Mouse (Mus musculus) ES-Bruce4 (cell line): Measurements from ENCODE around the gene Cdc14b. TPM values are rescaled to one million over a fixed set of nuclear protein-coding genes. Genes with fewer than 3 reads are reported as not detected.
A peak's percentile ranks its signal among the peaks of the same experiment; 100 is the strongest.
"Not testable (repeated sequence)": the region's sequence is repeated elsewhere in the genome, so short reads cannot be mapped to it uniquely, and the experiment has no call there.

Experiments
- H3K27ac ChIP-seq: 2 replicates; pipeline ENCODE4 v1.5.1; 2012; ENCODE audit warnings: low read length, inconsistent platforms; ENCODE audit not compliant: insufficient read depth
- H3K27me3 ChIP-seq: 2 replicates; pipeline ENCODE4 v1.6.1; 2012; ENCODE audit warnings: mild to moderate bottlenecking, low read length, inconsistent platforms; ENCODE audit not compliant: control insufficient read depth, poor library complexity, insufficient read depth, severe bottlenecking
- H3K36me3 ChIP-seq: 2 replicates; pipeline ENCODE4 v1.6.1; 2012; ENCODE audit warnings: inconsistent platforms, mild to moderate bottlenecking, low read length, moderate library complexity; ENCODE audit not compliant: control insufficient read depth, poor library complexity, insufficient read depth, severe bottlenecking
- H3K4me1 ChIP-seq: one replicate; pipeline ENCODE4 v1.8.1; 2011; ENCODE audit warnings: low read length; ENCODE audit not compliant: control insufficient read depth, insufficient read depth
- H3K4me3 ChIP-seq: 2 replicates; pipeline ENCODE4 v1.5.1; 2011; ENCODE audit warnings: low read depth, mild to moderate bottlenecking, low read length
- H3K9ac ChIP-seq: 2 replicates; pipeline ENCODE4 v1.6.1; 2012; ENCODE audit warnings: low read depth, mild to moderate bottlenecking, inconsistent platforms; ENCODE audit not compliant: poor library complexity, severe bottlenecking
- H3K9me3 ChIP-seq: replicated peaks from 2 replicates; pipeline ENCODE4 v1.6.1; 2012; ENCODE audit warnings: mild to moderate bottlenecking, low read length, inconsistent platforms; ENCODE audit not compliant: control insufficient read depth, poor library complexity, insufficient read depth, severe bottlenecking
- CTCF ChIP-seq: IDR thresholded peaks from one replicate; pipeline ENCODE4 v1.8.1; 2011; ENCODE audit warnings: low read depth, low read length
- EP300 ChIP-seq: IDR thresholded peaks from 2 replicates; pipeline ENCODE4 v1.6.1; 2011; ENCODE audit warnings: low read depth, low read length; ENCODE audit not compliant: insufficient read depth
- POLR2A ChIP-seq: IDR thresholded peaks from one replicate; pipeline ENCODE4 v1.8.1; 2011; ENCODE audit warnings: low read length; ENCODE audit not compliant: insufficient read depth
- polyA plus RNA-seq: library from polyadenylated mRNA; stranded (reverse); fragments of >200 nt; gene quantifications from 2 replicates; pipeline ENCODE4 v1.2.4, GENCODE M21; 2011; ENCODE audit warnings: low read depth; ENCODE audit not compliant: missing spikeins, insufficient read depth, insufficient read length

The Cdc14b gene
- polyA plus RNA-seq, 1 experiment = 30.4 TPM

DNA sequence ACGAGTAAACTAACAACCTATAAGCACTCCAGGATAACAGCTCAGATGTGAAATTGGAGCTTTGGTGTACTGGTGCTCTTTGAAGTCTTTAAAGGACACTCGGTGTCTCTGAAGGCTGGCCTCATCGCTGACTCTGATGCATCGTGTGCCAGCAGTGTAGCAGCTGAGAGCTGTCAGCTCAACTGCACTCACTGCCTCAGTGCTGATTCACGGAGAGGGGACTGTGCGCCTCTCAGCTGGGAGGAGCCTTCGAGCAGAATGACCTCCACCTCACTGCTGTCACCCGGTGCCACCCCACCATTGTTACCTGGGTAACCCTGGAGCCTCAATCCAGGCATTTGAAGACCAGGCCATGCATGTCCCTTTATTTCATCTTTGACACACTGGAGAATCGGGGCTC is 7.9 kb downstream of the Cdc14b start:
- H3K36me3 ChIP-seq = no peaks in the 10 kb centered on the region
- no peak overlapping the region for H3K9ac ChIP-seq
- no peaks in the 10 kb centered on the region for H3K4me1 ChIP-seq
- TF ChIP-seq CTCF = no peak
- TF ChIP-seq POLR2A = no peak
- no peak for TF ChIP-seq EP300
- no peaks in the 10 kb centered on the region for H3K9me3 ChIP-seq
- H3K27ac ChIP-seq = no peak overlapping the region
- no peaks in the 10 kb centered on the region for H3K27me3 ChIP-seq
- no peak overlapping the region for H3K4me3 ChIP-seq

DNA sequence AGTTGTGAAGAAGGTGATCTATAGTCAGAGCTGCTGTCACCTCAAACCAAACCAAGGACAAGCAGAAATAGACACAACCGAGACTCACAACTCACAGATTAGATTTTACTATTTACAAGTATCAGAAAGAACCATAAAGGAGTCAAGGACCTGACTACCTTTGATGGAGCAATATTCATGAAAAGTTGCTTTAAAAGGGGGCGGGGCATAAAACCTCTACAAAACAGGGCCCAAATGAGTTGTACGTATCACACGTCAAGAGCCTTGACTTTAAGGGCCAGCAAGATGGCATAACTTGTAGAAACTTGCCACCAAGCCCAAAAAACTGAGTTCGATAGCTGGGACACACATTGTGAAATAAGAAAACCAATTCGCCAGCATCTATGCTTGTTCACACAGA is 10.5 kb downstream of the Cdc14b start:
- H3K9ac ChIP-seq = no peak overlapping the region
- no peak for TF ChIP-seq EP300
- no peak for TF ChIP-seq POLR2A
- no peak for TF ChIP-seq CTCF
- H3K4me3 ChIP-seq = no peak overlapping the region
- no peaks in the 10 kb centered on the region for H3K4me1 ChIP-seq
- no peaks in the 10 kb centered on the region for H3K36me3 ChIP-seq
- no peak overlapping the region for H3K27ac ChIP-seq
- no peaks in the 10 kb centered on the region; the same call in 1 of the 2 replicates for H3K27me3 ChIP-seq
- H3K9me3 ChIP-seq = no peaks in the 10 kb centered on the region

DNA sequence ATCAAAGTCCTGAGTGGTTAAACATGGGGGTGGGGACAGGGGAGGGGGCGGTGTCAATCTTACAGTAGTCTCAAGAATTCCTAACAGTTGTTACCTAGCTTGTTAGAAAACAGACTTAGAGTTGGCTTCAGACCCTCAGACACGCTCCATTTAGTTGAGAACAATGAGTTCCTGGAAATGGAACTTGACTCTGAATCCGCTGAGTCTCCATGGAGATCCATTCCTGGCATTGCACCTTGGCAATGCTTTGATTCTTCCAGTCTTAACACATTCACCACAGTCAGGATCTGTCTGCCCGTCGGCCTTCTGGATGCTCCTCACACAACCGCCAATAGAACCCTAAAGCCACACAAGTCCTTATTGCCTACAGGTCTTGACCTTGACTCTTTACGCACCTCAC is 15.2 kb downstream of the Cdc14b start:
- H3K27me3 ChIP-seq = no peaks in the 10 kb centered on the region; the same call in 1 of the 2 replicates
- no peaks in the 10 kb centered on the region for H3K36me3 ChIP-seq
- H3K4me1 ChIP-seq = no peaks in the 10 kb centered on the region
- H3K27ac ChIP-seq = no peak overlapping the region
- H3K9ac ChIP-seq = no peak overlapping the region
- H3K4me3 ChIP-seq = no peak overlapping the region
- no peaks in the 10 kb centered on the region for H3K9me3 ChIP-seq
- no peak for TF ChIP-seq EP300
- no peak for TF ChIP-seq CTCF
- no peak for TF ChIP-seq POLR2A

DNA sequence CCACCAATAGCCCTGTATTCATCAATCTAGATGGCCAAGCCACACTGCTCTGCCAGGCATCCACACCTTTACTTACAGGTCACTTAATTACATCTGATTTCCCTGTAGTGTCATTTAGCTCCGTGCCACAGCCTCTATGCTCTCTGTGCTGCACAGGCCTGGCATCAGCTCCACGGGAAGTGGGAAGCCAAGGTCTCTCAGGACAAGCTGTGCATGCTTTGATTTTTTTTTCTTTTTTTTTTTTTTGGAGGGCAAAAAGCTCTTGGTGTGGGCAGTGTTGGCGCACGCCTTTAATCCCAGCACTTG is 16.6 kb downstream of the Cdc14b start:
- Histone ChIP-seq H3K9ac (no peak overlapping the region), H3K27me3 (no peaks in the 10 kb centered on the region; the same call in 1 of the 2 replicates), H3K27ac (0 out of 2 replicates have a peak overlapping the region, but pooled peaks have one; percentile 1), H3K36me3 (no peaks in the 10 kb centered on the region), H3K9me3 (no peaks in the 10 kb centered on the region), H3K4me1 (no peaks in the 10 kb centered on the region), H3K4me3 (no peak overlapping the region)
- no peak for TF ChIP-seq EP300
- TF ChIP-seq POLR2A = no peak

DNA sequence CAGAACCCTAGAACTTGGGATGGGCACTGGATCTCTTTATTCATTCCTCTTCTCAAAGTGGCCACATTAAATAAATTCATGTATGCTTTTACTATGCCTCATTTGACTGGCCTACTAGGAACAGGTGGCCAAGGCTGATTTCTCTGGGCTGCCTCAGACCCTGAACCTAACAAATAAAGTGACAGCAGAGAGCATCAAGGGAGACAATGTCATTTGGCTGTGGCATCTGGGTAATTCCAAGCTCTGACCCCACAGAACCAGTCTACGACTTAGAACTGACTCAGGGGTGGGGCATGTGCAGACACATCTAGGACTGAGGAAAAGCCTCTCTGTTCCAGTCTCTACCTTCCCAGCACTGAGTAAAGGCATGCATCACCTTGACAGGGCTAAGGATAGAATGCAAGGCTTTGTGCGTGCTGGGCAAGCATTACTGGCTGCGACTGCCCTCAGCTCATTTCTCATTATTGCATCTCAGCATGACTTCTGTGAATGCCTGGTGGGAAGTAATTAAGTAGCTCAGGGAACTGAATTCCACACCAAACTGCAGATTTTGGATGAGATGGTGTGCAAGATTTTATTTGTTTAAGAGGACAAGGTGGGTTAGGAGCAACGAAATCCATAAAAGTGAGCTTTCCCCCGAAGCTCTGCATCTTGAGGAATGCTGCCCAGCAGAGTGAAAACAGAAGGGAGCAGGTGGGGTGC is 17.1 kb downstream of the Cdc14b start:
- no peak for TF ChIP-seq CTCF
- no peak for TF ChIP-seq EP300
- no peak for TF ChIP-seq POLR2A
- H3K27me3 ChIP-seq = no peaks in the 10 kb centered on the region; the same call in 1 of the 2 replicates
- H3K9ac ChIP-seq = no peak overlapping the region
- H3K4me3 ChIP-seq = no peak overlapping the region
- H3K4me1 ChIP-seq = no peaks in the 10 kb centered on the region
- no peaks in the 10 kb centered on the region for H3K9me3 ChIP-seq
- 0 out of 2 replicates have a peak overlapping the region, but pooled peaks have one; percentile 1 for H3K27ac ChIP-seq
- no peaks in the 10 kb centered on the region for H3K36me3 ChIP-seq

DNA sequence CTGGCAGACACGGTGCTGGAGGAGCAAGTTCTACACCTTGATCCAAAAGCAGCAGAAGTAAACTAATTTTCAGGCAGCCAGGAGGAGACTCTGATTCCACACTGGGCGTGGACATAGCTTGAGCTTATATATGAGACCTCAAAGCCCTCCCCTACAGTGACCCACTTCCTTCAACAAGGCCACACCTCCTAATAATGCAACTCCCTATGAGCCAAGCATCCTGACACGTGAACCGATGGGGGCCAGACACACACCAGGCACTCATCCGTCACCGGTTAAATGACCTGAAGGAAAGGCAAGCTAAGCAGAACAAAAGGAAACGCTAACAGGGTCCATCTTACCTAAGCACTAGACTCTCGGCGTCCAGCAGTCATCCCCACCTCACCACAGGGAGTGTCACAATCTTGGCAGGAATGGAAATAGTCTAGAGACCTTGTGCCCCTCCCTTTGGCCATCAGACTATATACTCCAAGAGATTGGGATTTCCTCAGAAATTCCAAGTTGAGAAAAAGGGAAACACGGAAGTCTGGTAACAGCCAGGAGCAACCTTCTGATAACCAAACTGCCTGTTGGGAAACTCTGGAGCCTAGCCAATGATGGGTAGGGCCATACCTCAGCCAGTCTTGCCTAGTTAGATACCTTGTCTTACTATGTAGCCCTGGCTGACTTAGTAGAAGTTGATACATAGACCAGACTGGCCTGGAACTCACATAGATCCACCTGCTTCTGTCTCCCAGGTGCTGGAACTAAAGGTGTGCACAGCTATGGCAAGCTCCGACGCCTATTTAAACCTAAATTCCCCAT is 17.9 kb downstream of the Cdc14b start:
- Histone ChIP-seq H3K4me3 (no peak overlapping the region), H3K4me1 (no peaks in the 10 kb centered on the region), H3K9ac (no peak overlapping the region), H3K36me3 (no peaks in the 10 kb centered on the region), H3K27ac (no peak overlapping the region), H3K9me3 (no peaks in the 10 kb centered on the region), H3K27me3 (no peaks in the 10 kb centered on the region; the same call in 1 of the 2 replicates)
- TF ChIP-seq POLR2A (no peak), CTCF (no peak), EP300 (no peak)

DNA sequence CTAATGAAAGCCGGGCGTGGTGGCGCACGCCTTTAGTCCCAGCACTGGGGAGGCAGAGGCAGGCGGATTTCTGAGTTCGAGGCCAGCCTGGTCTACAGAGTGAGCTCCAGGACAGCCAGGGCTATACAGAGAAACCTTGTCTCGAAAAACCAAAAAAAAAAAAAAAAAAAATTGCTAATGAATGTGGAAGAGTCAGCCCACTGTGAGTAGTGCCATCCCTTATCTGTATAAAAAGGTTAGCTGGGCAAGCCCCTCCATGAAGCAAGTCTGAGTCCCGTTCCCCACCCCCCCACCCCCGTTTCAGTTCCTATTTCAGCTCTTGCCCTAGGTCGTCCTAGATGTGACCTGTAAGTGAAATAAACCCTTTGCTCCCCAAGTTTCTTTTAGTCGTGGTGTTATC is 20.9 kb downstream of the Cdc14b start:
- H3K4me3 ChIP-seq, H3K9ac ChIP-seq, H3K9me3 ChIP-seq, H3K27ac ChIP-seq, H3K4me1 ChIP-seq, H3K27me3 ChIP-seq, H3K36me3 ChIP-seq: not testable (repeated sequence)
